Mouse (Mus musculus) lung, embryonic 16.5 days (tissue): Measurements from ENCODE around the gene Stard8. TPM values are rescaled to one million over a fixed set of nuclear protein-coding genes. Genes with fewer than 3 reads are reported as not detected.
"Not testable (repeated sequence)": the region's sequence is repeated elsewhere in the genome, so short reads cannot be mapped to it uniquely, and the experiment has no call there.

Experiments
- ATAC-seq: fragments of 200-750 bp; cut with Nextera tagmentation; 2 replicates; pipeline ENCODE4 v1.8.0; 2017; ENCODE audit warnings: low read depth, mild to moderate bottlenecking, moderate library complexity
- H3K27ac ChIP-seq: fragments of 300-500 bp; sonication (generic); 2 replicates; pipeline ENCODE4 v1.5.1; 2014; ENCODE audit warnings: mild to moderate bottlenecking, control low read depth, low read length
- H3K27me3 ChIP-seq: fragments of 300-500 bp; sonication (generic); 2 replicates; pipeline ENCODE4 v1.6.1; 2014; ENCODE audit warnings: low read depth, low read length, mixed read lengths; ENCODE audit not compliant: control insufficient read depth, insufficient read depth
- H3K36me3 ChIP-seq: fragments of 300-500 bp; sonication (generic); 2 replicates; pipeline ENCODE4 v1.6.1; 2014; ENCODE audit warnings: low read length; ENCODE audit not compliant: control insufficient read depth, insufficient read depth
- H3K4me1 ChIP-seq: fragments of 300-500 bp; sonication (generic); replicated peaks from 2 replicates; pipeline ENCODE4 v1.6.1; 2014; ENCODE audit warnings: low read length, mixed read lengths; ENCODE audit not compliant: control insufficient read depth, insufficient read depth
- H3K4me2 ChIP-seq: fragments of 300-500 bp; sonication (generic); 2 replicates; pipeline ENCODE4 v1.6.1; 2014; ENCODE audit warnings: low read depth, low read length, control low read depth
- H3K4me3 ChIP-seq: fragments of 300-500 bp; sonication (generic); 2 replicates; pipeline ENCODE4 v1.5.1; 2014; ENCODE audit warnings: mild to moderate bottlenecking, low read length, control low read depth
- H3K9ac ChIP-seq: fragments of 300-500 bp; sonication (generic); 2 replicates; pipeline ENCODE4 v1.6.1; 2014; ENCODE audit warnings: low read length, control low read depth
- H3K9me3 ChIP-seq: fragments of 300-500 bp; sonication (generic); 2 replicates; pipeline ENCODE4 v1.6.1; 2016; ENCODE audit warnings: low read length; ENCODE audit not compliant: control insufficient read depth
- WGBS: fragments of 180-500 bp; shearing (Covaris S2); extraction: QIAGEN DNeasy Blood & Tissue Kit; methylation state at CpG from one replicate; pipeline ENCODE4 v1.1.7; 2014; 5-methylcytosine and 5-hydroxymethylcytosine counted together
- polyA plus RNA-seq: library from polyadenylated mRNA; unstranded; fragments of >200 nt; fragmentation: Nextera tagmentation; extraction: Ambion mirVana; gene quantifications from 2 replicates; pipeline ENCODE4 v1.2.1, GENCODE M21; 2015

Stard8 gene
- polyA plus RNA-seq: 18.5 and 19.2 TPM in 2 replicates

GRCm38 (mm10) chrX:99003046-99003445 is at the start of gene Stard8:
Gene Stard8, plus strand, starts transcription at chrX:99003248.
- WGBS: 39% methylated on average over 9 of the region's 9 CpGs

GRCm38 (mm10) chrX:98953941-98954340 is 49.1 kb upstream of the Stard8 start:
- H3K36me3 ChIP-seq: no peaks in the 10 kb centered on the region
- 24% methylated on average over 5 of the region's 6 CpGs for WGBS

More at GRCm38 (mm10) chrX:99003046-99003445, at the start of gene Stard8:
- Histone ChIP-seq H3K4me2 (peak within 1 kb of the TSS; percentile 35), H3K27ac (peak within 1 kb of the TSS; percentile 59), H3K9me3 (no peaks in the 10 kb centered on the region), H3K9ac (peak within 1 kb of the TSS; percentile 53; the same call in 1 of the 2 replicates), H3K27me3 (peaks cover 5% of the 10 kb centered on the region; the same call in 1 of the 2 replicates), H3K36me3 (no peaks in the 10 kb centered on the region), H3K4me3 (peak within 1 kb of the TSS; percentile 37), H3K4me1 (peaks cover 7% of the 10 kb centered on the region)
- peak; percentile 92 for ATAC-seq

GRCm38 (mm10) chrX:98958287-98958686 is 44.8 kb upstream of the Stard8 start:
- Histone ChIP-seq H3K36me3 (no peaks in the 10 kb centered on the region), H3K9me3 (no peaks in the 10 kb centered on the region), H3K27me3 (no peaks in the 10 kb centered on the region; the same call in 1 of the 2 replicates), H3K4me3 (no peak overlapping the region), H3K27ac (no peak overlapping the region), H3K4me2 (no peak overlapping the region), H3K9ac (no peak overlapping the region), H3K4me1 (no peaks in the 10 kb centered on the region)
- 86% methylated on average over 9 of the region's 9 CpGs for WGBS
- no peak for ATAC-seq

More at GRCm38 (mm10) chrX:98953941-98954340, 49.1 kb upstream of the Stard8 start:
- Histone ChIP-seq H3K27me3 (no peaks in the 10 kb centered on the region), H3K4me1 (no peaks in the 10 kb centered on the region), H3K4me3 (no peak overlapping the region), H3K4me2 (no peak overlapping the region), H3K9me3 (no peaks in the 10 kb centered on the region), H3K27ac (no peak overlapping the region), H3K9ac (no peak overlapping the region)
- ATAC-seq: no peak

- Histone ChIP-seq H3K4me3 (no peak overlapping the region), H3K27ac (no peak overlapping the region)
- ATAC-seq: no peak
These were observed 44.0 kb upstream of the Stard8 start for GRCm38 (mm10) chrX:98959050-98959449.

GRCm38 (mm10) chrX:98963742-98964141 is 39.3 kb upstream of the Stard8 start:
- ATAC-seq: no peak

More at GRCm38 (mm10) chrX:98959050-98959449, 44.0 kb upstream of the Stard8 start:
- 65% methylated on average over 4 of the region's 4 CpGs for WGBS
- Histone ChIP-seq H3K36me3 (no peaks in the 10 kb centered on the region), H3K4me2 (no peak overlapping the region), H3K9me3 (no peaks in the 10 kb centered on the region), H3K9ac (no peak overlapping the region), H3K27me3 (no peaks in the 10 kb centered on the region; the same call in 1 of the 2 replicates), H3K4me1 (no peaks in the 10 kb centered on the region)

GRCm38 (mm10) chrX:98964513-98964912 is 38.5 kb upstream of the Stard8 start:
- Histone ChIP-seq H3K4me1 (no peaks in the 10 kb centered on the region), H3K27me3 (no peaks in the 10 kb centered on the region; the same call in 1 of the 2 replicates), H3K9ac (no peak overlapping the region), H3K36me3 (no peaks in the 10 kb centered on the region), H3K4me2 (no peak overlapping the region), H3K4me3 (no peak overlapping the region), H3K9me3 (no peaks in the 10 kb centered on the region), H3K27ac (no peak overlapping the region)
- ATAC-seq: no peak

More at GRCm38 (mm10) chrX:98963742-98964141, 39.3 kb upstream of the Stard8 start:
- H3K9ac ChIP-seq: no peak overlapping the region
- H3K27ac ChIP-seq: no peak overlapping the region
- no peak overlapping the region for H3K4me3 ChIP-seq
- H3K4me2 ChIP-seq: no peak overlapping the region
- no peaks in the 10 kb centered on the region for H3K4me1 ChIP-seq
- no peaks in the 10 kb centered on the region for H3K9me3 ChIP-seq
- no peaks in the 10 kb centered on the region for H3K36me3 ChIP-seq
- H3K27me3 ChIP-seq: no peaks in the 10 kb centered on the region; the same call in 1 of the 2 replicates

- not testable (repeated sequence) for H3K27me3 ChIP-seq, ATAC-seq, H3K27ac ChIP-seq, H3K4me2 ChIP-seq, H3K4me1 ChIP-seq, H3K36me3 ChIP-seq, H3K4me3 ChIP-seq, H3K9ac ChIP-seq, H3K9me3 ChIP-seq
- WGBS: 56% methylated on average over 5 of the region's 5 CpGs
These were observed 16.4 kb upstream of the Stard8 start for GRCm38 (mm10) chrX:98986611-98987010.

- no peaks in the 10 kb centered on the region for H3K36me3 ChIP-seq
- no peak overlapping the region for H3K4me2 ChIP-seq
- no peak overlapping the region for H3K9ac ChIP-seq
- peak; percentile 59; the same call in 1 of the 2 replicates for ATAC-seq
- H3K27ac ChIP-seq: no peak overlapping the region
- WGBS: 41% methylated on average over 6 of the region's 6 CpGs
- peaks cover 3% of the 10 kb centered on the region for H3K27me3 ChIP-seq
- no peak overlapping the region for H3K4me3 ChIP-seq
- H3K4me1 ChIP-seq: peaks cover 2% of the 10 kb centered on the region
- H3K9me3 ChIP-seq: no peaks in the 10 kb centered on the region
These were observed 13.5 kb upstream of the Stard8 start for GRCm38 (mm10) chrX:98989574-98989973.

- 0 out of 2 replicates have a peak, but pooled peaks have one; percentile 27 for ATAC-seq
- WGBS: 38% methylated on average over 6 of the region's 6 CpGs
These were observed 983 bp upstream of the Stard8 start for GRCm38 (mm10) chrX:99002065-99002464.

More at GRCm38 (mm10) chrX:99002065-99002464, 983 bp upstream of the Stard8 start:
- Histone ChIP-seq H3K27me3 (peaks cover 5% of the 10 kb centered on the region; the same call in 1 of the 2 replicates), H3K9ac (no peak overlapping the region), H3K36me3 (no peaks in the 10 kb centered on the region), H3K4me2 (no peak overlapping the region), H3K4me3 (no peak overlapping the region), H3K4me1 (peaks cover 7% of the 10 kb centered on the region), H3K9me3 (no peaks in the 10 kb centered on the region), H3K27ac (peak overlapping the region; percentile 59)
